Mouse (Mus musculus): ENCODE measurements at regions not wholly inside any gene's neighbourhood (a gene's known extent, or its start where the extent isn't known, plus 50 kb on each side); places are given as distances from the start of the nearest gene placed in this dataset.

- no peak overlapping the region for H3K4me3 ChIP-seq (ENCODE audit: insufficient read depth, low read depth, low read length)
- no peak overlapping the region for H3K27ac ChIP-seq (replicated peaks; ENCODE audit: low read depth, low read length)
- no peaks in the 10 kb centered on the region for H3K4me1 ChIP-seq (ENCODE audit: control insufficient read depth, insufficient read depth, insufficient read length, low read length)
Observed at GRCm38 (mm10) chr9:50395543-50395942, 50.8 kb upstream of the Rpl10-ps3 start.

GRCm38 (mm10) chr9:50396051-50396450 is 51.3 kb upstream of the Rpl10-ps3 start:
- no peak overlapping the region for H3K4me3 ChIP-seq (ENCODE audit: insufficient read depth, low read depth, low read length)
- no peak overlapping the region for H3K27ac ChIP-seq (replicated peaks; ENCODE audit: low read depth, low read length)
- no peaks in the 10 kb centered on the region for H3K4me1 ChIP-seq (ENCODE audit: control insufficient read depth, insufficient read depth, insufficient read length, low read length)

- H3K4me1 ChIP-seq (ENCODE audit: control insufficient read depth, insufficient read depth, insufficient read length, low read length), result no peaks in the 10 kb centered on the region; the same call in 1 of the 2 replicates
- no peak overlapping the region for H3K4me3 ChIP-seq (ENCODE audit: insufficient read depth, low read depth, low read length)
- no peak overlapping the region for H3K27ac ChIP-seq (replicated peaks; ENCODE audit: low read depth, low read length)
Observed at GRCm38 (mm10) chr9:50408396-50408795, 63.6 kb upstream of the Rpl10-ps3 start.

- Histone ChIP-seq H3K4me3 (ENCODE audit: insufficient read depth, low read depth, low read length) (no peak overlapping the region), H3K4me1 (ENCODE audit: control insufficient read depth, insufficient read depth, insufficient read length, low read length) (no peaks in the 10 kb centered on the region; the same call in 1 of the 2 replicates), H3K27ac (replicated peaks; ENCODE audit: low read depth, low read length) (no peak overlapping the region)
Observed at GRCm38 (mm10) chr9:50408845-50409244, 64.1 kb upstream of the Rpl10-ps3 start.

GRCm38 (mm10) chr9:50412986-50413385 is 68.2 kb upstream of the Rpl10-ps3 start:
- Histone ChIP-seq H3K4me1 (ENCODE audit: control insufficient read depth, insufficient read depth, insufficient read length, low read length) (no peaks in the 10 kb centered on the region; the same call in 1 of the 2 replicates), H3K27ac (replicated peaks; ENCODE audit: low read depth, low read length) (no peak overlapping the region), H3K4me3 (ENCODE audit: insufficient read depth, low read depth, low read length) (no peak overlapping the region)

- H3K27ac ChIP-seq (replicated peaks; ENCODE audit: low read depth, low read length), result no peak overlapping the region
- no peaks in the 10 kb centered on the region; the same call in 1 of the 2 replicates for H3K4me1 ChIP-seq (ENCODE audit: control insufficient read depth, insufficient read depth, insufficient read length, low read length)
- H3K4me3 ChIP-seq (ENCODE audit: insufficient read depth, low read depth, low read length), result no peak overlapping the region
Observed at GRCm38 (mm10) chr9:50413514-50414335, 69.0 kb upstream of the Rpl10-ps3 start.

- H3K4me3 ChIP-seq (ENCODE audit: insufficient read depth, low read depth, low read length), result no peak overlapping the region
- no peak overlapping the region for H3K27ac ChIP-seq (replicated peaks; ENCODE audit: low read depth, low read length)
- no peaks in the 10 kb centered on the region for H3K4me1 ChIP-seq (ENCODE audit: control insufficient read depth, insufficient read depth, insufficient read length, low read length)
Observed at GRCm38 (mm10) chr9:50414796-50415340, 70.1 kb upstream of the Rpl10-ps3 start.

- H3K4me1 ChIP-seq (ENCODE audit: control insufficient read depth, insufficient read depth, insufficient read length, low read length), result no peaks in the 10 kb centered on the region
- H3K4me3 ChIP-seq (ENCODE audit: insufficient read depth, low read depth, low read length), result no peak overlapping the region
Observed at GRCm38 (mm10) chr9:50416677-50417076, 71.9 kb upstream of the Rpl10-ps3 start.

GRCm38 (mm10) chr9:50421061-50421460 is 73.3 kb upstream of the Plet1 start:
- Histone ChIP-seq H3K27ac (replicated peaks; ENCODE audit: low read depth, low read length) (no peak overlapping the region), H3K4me3 (ENCODE audit: insufficient read depth, low read depth, low read length) (no peak overlapping the region)

More at GRCm38 (mm10) chr9:50416677-50417076, 71.9 kb upstream of the Rpl10-ps3 start:
- H3K27ac ChIP-seq (replicated peaks; ENCODE audit: low read depth, low read length), result no peak overlapping the region

GRCm38 (mm10) chr9:50421572-50422285 is 72.6 kb upstream of the Plet1 start:
- H3K4me1 ChIP-seq (ENCODE audit: control insufficient read depth, insufficient read depth, insufficient read length, low read length), result no peaks in the 10 kb centered on the region
- H3K27ac ChIP-seq (replicated peaks; ENCODE audit: low read depth, low read length), result no peak overlapping the region
- no peak overlapping the region for H3K4me3 ChIP-seq (ENCODE audit: insufficient read depth, low read depth, low read length)

More at GRCm38 (mm10) chr9:50421061-50421460, 73.3 kb upstream of the Plet1 start:
- no peaks in the 10 kb centered on the region for H3K4me1 ChIP-seq (ENCODE audit: control insufficient read depth, insufficient read depth, insufficient read length, low read length)

GRCm38 (mm10) chr9:50425866-50426495 is 68.3 kb upstream of the Plet1 start:
- H3K27ac ChIP-seq (replicated peaks; ENCODE audit: low read depth, low read length), result no peak overlapping the region
- no peak overlapping the region for H3K4me3 ChIP-seq (ENCODE audit: insufficient read depth, low read depth, low read length)
- no peaks in the 10 kb centered on the region for H3K4me1 ChIP-seq (ENCODE audit: control insufficient read depth, insufficient read depth, insufficient read length, low read length)

- Histone ChIP-seq H3K4me3 (ENCODE audit: insufficient read depth, low read depth, low read length) (no peak overlapping the region), H3K27ac (replicated peaks; ENCODE audit: low read depth, low read length) (no peak overlapping the region), H3K4me1 (ENCODE audit: control insufficient read depth, insufficient read depth, insufficient read length, low read length) (no peaks in the 10 kb centered on the region)
Observed at GRCm38 (mm10) chr9:50430147-50430546, 64.2 kb upstream of the Plet1 start.

- H3K4me1 ChIP-seq (ENCODE audit: control insufficient read depth, insufficient read depth, insufficient read length, low read length), result no peaks in the 10 kb centered on the region
- H3K27ac ChIP-seq (replicated peaks; ENCODE audit: low read depth, low read length), result no peak overlapping the region
- H3K4me3 ChIP-seq (ENCODE audit: insufficient read depth, low read depth, low read length), result no peak overlapping the region
Observed at GRCm38 (mm10) chr9:50433525-50433924, 60.8 kb upstream of the Plet1 start.

GRCm38 (mm10) chr9:50433978-50434377 is 60.3 kb upstream of the Plet1 start:
- H3K4me1 ChIP-seq (ENCODE audit: control insufficient read depth, insufficient read depth, insufficient read length, low read length), result no peaks in the 10 kb centered on the region
- H3K27ac ChIP-seq (replicated peaks; ENCODE audit: low read depth, low read length), result no peak overlapping the region
- no peak overlapping the region for H3K4me3 ChIP-seq (ENCODE audit: insufficient read depth, low read depth, low read length)

Measured in brown adipose tissue, adult 24 weeks (tissue).